Mouse (Mus musculus): ENCODE measurements around the gene Hoxa11. TPM values are rescaled to one million over a fixed set of nuclear protein-coding genes. Genes with fewer than 3 reads are reported as not detected.

Hoxa11 gene
- polyA plus RNA-seq, 1 experiment from 2014 or later: not detected

DNA sequence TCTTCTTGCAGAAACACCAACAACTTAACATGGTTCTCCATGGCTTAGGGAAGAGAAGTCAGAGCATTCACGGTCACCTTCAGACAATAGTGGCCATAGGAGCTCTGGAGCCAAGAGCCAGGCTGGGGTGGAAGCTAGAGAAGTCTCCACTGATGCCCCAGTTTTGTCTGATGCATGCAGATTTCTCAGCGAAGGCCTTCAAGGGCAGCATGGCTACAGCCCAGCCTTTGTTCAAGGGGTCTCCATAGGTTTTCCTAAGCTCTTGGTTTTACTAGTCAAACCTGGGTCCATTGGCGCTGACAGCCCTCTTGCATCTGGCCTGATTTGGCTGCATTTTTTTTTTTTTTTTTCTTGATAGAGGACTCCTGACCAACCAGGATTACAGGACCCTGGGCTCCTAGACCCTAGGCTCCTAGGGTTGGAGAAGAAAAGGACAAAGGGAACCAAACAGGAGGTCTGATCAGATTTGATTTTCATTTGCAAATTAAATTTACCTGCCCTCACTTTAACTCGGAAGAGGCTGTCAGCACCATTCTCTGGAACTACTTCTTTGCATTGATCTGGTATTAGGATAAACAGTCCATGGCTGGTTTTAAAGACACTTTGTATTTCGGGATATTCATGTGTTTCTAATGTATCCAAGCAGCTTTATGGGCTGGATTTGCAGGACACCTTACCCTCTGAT, 18.6 kb upstream of the Hoxa11 start:
- Histone ChIP-seq H3K4me2 (replicated peaks) (no peak overlapping the region), H3K4me1 (peaks cover 15% of the 10 kb centered on the region), H3K9me3 (replicated peaks) (no peaks in the 10 kb centered on the region), H3K27me3 (peaks cover 96% of the 10 kb centered on the region), H3K27ac (replicated peaks) (no peak overlapping the region), H3K4me3 (replicated peaks) (no peak overlapping the region), H3K36me3 (no peaks in the 10 kb centered on the region), H3K9ac (no peak overlapping the region)
- 4% methylated on average over 5 of the region's 5 CpGs for WGBS
- no peak for ATAC-seq (ENCODE audit: insufficient number of reproducible peaks, low FRiP score, low TSS enrichment, low read depth)

DNA sequence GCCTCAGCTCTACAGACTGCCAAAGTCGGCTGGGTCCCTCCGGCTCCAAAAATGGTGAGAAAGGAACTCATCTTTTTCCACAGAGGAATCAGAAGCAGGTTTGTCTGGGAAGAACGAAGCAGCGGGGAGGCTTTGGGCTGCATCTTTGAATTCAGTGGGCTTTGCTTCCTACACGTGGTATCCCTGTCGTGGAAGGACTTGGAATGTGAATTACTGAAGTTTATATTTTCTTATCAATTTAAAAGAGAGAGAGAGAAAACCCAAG, 17.6 kb upstream of the Hoxa11 start:
- no peak overlapping the region for H3K27ac ChIP-seq (replicated peaks)
- no peaks in the 10 kb centered on the region for H3K9me3 ChIP-seq (replicated peaks)
- no peak overlapping the region for H3K9ac ChIP-seq
- H3K27me3 ChIP-seq: peaks cover 96% of the 10 kb centered on the region
- ATAC-seq (ENCODE audit: insufficient number of reproducible peaks, low FRiP score, low TSS enrichment, low read depth): no peak
- H3K4me1 ChIP-seq: peaks cover 15% of the 10 kb centered on the region
- no peaks in the 10 kb centered on the region for H3K36me3 ChIP-seq
- 3% methylated on average over 6 of the region's 6 CpGs for WGBS
- no peak overlapping the region for H3K4me2 ChIP-seq (replicated peaks)
- H3K4me3 ChIP-seq (replicated peaks): no peak overlapping the region

DNA sequence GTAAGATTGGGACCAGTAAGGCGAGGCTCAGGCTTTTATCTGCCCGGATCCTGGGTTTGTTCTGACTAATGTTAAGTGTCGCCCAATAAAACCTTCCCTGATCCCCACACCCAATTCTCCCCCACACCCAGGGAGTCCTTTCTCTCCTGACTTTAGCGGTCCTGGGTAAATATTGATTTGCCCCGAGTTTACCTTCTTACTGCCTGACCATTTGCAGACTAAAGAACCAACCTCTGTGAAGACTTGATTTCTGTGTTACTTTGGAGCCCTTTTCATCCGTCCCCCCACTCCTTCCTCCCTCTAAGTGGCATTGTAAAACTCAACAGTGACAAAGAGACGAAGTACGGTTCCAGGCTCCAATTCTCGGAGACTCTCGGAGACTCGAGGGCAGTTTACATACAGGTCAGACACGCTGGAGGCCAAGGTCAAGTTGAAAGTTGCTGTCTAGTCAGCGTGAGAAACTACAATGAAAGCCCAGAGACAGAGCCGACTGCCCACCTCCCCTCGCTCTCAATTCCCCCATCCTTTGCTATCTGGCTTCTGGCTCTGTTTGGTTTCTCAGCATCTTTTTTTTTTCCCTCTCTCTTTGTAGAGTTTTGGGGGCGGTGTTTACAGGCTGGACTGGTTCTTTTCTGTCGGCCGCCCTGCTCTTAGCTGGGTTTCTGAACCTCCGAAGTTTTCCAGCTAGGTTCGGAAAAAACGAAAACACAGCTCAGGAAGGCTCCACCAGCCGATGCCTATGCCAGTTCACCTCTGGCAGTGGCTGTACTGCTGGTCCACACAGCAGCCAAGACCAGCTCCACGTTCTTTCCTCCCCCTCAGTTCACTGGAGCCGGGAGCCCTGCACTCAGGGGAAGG, 17.1 kb upstream of the Hoxa11 start:
- H3K27ac ChIP-seq (replicated peaks): no peak overlapping the region
- WGBS: 2% methylated on average over 24 of the region's 24 CpGs
- no peak for ATAC-seq (ENCODE audit: insufficient number of reproducible peaks, low FRiP score, low TSS enrichment, low read depth)
- H3K4me1 ChIP-seq: peaks cover 15% of the 10 kb centered on the region
- no peak overlapping the region for H3K4me2 ChIP-seq (replicated peaks)
- H3K4me3 ChIP-seq (replicated peaks): no peak overlapping the region
- H3K27me3 ChIP-seq: peaks cover 94% of the 10 kb centered on the region
- no peak overlapping the region for H3K9ac ChIP-seq
- H3K36me3 ChIP-seq: no peaks in the 10 kb centered on the region
- no peaks in the 10 kb centered on the region for H3K9me3 ChIP-seq (replicated peaks)

DNA sequence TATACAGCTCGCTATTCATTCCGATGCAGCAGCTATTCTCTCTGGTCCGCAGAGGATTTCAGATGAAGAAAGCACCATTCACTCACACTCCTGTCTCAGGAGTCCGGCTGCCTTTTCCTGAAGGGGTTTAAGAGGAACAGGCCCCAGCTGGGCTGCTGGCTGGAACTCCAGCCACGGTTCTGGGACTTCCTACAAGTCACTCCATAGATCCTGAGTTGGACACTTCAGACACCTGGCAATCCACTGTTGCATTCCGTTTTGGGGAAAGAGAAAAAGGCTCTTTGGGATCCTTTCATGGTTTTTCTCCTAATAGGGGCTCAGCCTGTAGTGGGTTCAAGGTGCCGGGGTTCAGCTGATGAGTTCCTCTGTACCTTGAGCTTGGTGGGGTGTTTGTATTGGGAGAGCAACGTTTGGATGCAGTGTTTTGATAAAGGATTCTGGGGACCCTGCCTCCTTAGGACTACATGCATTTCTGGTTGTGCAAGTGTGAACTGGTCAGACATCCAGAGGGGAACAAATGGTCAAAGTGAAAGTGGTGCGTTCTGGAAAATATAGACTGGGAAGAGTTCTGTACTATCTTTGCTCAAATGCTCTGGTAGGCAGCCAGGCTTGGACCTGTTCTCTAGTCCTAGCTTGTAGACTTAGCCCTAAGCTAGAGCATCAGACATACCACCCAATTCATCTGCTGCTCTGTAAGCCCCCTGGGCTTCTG, 16.3 kb upstream of the Hoxa11 start:
- H3K4me2 ChIP-seq (replicated peaks): no peak overlapping the region
- H3K9me3 ChIP-seq (replicated peaks): no peaks in the 10 kb centered on the region
- peaks cover 15% of the 10 kb centered on the region for H3K4me1 ChIP-seq
- ATAC-seq (ENCODE audit: insufficient number of reproducible peaks, low FRiP score, low TSS enrichment, low read depth): no peak
- no peak overlapping the region for H3K27ac ChIP-seq (replicated peaks)
- H3K9ac ChIP-seq: no peak overlapping the region
- peaks cover 96% of the 10 kb centered on the region for H3K27me3 ChIP-seq
- H3K36me3 ChIP-seq: no peaks in the 10 kb centered on the region
- WGBS: 2% methylated on average over 9 of the region's 9 CpGs
- H3K4me3 ChIP-seq (replicated peaks): no peak overlapping the region

DNA sequence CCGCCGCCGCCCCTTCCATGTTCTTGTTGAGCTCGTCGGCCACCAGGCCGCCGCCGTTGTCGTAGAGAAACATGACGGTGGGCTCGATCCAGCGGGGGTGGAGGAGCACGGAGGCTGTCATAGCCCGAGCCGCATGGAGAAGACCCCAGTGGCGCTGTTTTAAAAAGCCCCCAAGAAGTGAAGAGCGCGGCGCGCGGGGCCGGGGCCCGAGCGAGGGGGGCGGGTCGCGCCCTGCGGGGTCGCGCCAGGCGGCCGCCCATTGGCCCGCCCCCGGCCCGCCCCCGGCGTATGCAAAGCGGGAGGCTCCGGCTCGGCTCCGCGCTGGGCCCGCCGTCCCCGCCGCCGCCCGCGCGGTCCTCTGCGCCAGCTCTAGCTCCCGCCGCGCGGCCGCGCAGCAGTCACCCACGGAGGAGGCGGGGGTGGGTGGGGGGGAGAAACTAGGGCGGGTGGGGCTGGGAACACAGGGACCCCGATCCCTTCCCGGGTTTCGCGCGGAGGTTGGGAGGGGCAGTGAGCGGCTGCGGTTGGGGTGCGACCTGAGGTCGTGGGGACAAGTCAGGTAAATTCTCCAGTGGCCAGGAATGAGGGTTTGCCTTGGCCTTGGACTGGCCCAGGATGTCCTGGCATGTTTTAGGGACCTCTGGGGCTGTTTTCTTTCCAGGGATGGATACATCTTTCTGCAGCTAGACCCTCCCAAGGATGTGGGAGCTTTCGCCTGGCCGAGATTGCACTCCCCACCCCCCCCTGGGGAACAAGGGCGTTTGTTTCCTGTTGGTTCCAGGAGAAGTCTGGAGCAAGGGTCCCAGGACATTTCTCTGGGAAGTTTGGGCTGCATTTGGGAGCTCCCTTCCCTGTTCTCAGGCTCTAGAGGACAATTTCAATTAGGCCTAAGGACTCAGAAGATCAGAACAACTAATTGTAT, 15.3 kb upstream of the Hoxa11 start, which contains the start of gene Hoxa13:
Hoxa13 (minus strand) TSS at position 227 of the 922 bp plus-strand sequence.
- H3K27ac ChIP-seq (replicated peaks): no peak within 1 kb of the TSS
- peaks cover 15% of the 10 kb centered on the region for H3K4me1 ChIP-seq
- ATAC-seq (ENCODE audit: insufficient number of reproducible peaks, low FRiP score, low TSS enrichment, low read depth): 0 out of 2 replicates have a peak, but pooled peaks have one; percentile 19
- H3K4me3 ChIP-seq (replicated peaks): peak within 1 kb of the TSS; percentile 43
- no peak within 1 kb of the TSS for H3K9ac ChIP-seq
- H3K27me3 ChIP-seq: peaks cover 94% of the 10 kb centered on the region
- peak within 1 kb of the TSS; percentile 70 for H3K4me2 ChIP-seq (replicated peaks)
- no peaks in the 10 kb centered on the region for H3K9me3 ChIP-seq (replicated peaks)
- no peaks in the 10 kb centered on the region for H3K36me3 ChIP-seq
- 2% methylated on average over 53 of the region's 72 CpGs for WGBS

DNA sequence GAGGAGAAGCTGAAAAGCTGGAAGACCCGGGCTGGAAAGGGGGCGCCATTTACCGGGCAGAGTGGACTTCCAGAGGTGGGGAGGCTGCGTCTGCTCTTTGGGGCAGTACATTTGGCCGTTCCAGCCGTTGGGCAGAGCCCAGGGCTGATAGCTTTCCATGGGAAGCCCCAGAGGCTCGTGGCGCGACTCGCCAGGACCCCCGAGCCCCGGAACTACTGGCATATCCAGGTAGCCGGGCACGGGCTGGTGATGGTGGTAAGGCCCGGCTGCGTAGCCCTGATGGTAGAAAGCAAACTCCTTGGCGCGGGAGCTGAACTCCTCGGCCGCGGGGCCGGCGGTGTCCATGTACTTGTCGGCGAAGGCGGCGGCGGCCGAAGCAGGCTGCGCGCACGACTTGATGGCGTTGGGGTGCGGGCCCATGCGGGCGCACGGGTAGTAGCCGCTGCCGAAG, 14.2 kb upstream of the Hoxa11 start:
- under 1% methylated on average over 39 of the region's 39 CpGs for WGBS
- Histone ChIP-seq H3K4me3 (replicated peaks) (peak overlapping the region; percentile 43), H3K9me3 (replicated peaks) (no peaks in the 10 kb centered on the region), H3K4me2 (replicated peaks) (peak overlapping the region; percentile 70), H3K27me3 (peaks cover 92% of the 10 kb centered on the region), H3K9ac (no peak overlapping the region), H3K4me1 (peaks cover 15% of the 10 kb centered on the region), H3K36me3 (no peaks in the 10 kb centered on the region), H3K27ac (replicated peaks) (no peak overlapping the region)
- ATAC-seq (ENCODE audit: insufficient number of reproducible peaks, low FRiP score, low TSS enrichment, low read depth): no peak

DNA sequence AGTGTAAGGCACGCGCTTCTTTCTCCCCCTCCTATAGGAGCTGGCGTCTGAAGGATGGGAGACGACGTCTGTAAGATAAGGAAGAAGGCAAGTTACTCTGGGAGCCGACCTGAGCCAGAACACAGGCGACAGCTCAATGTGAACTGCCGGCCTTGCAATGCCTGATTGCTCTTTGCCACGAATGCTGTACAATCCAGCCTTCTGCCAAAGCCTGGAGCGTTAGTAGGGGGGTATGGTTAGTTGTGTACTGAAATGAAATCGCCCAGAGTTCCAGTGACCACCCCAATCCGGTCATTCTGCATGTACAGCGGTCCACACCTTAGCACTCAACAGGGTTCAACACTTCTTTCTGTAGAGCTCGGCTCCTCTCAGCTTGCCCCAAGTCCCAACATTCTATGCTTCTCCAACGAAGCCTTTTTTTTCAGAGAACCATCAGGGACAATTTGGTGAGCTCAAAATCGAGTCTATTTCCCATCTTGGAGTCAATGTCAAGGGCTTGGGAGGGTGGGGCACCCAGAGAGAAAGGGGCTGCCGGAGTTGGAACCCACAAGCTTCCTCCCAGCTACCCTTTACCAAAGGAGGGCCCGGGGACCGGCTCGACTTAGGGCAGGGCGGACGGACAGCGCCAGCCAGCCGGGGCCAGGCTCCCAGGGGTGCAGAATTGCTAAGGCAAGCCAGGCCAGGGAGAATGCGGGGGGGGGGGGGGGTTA, 13.6 kb upstream of the Hoxa11 start:
- Histone ChIP-seq H3K4me3 (replicated peaks) (no peak overlapping the region), H3K27me3 (peaks cover 89% of the 10 kb centered on the region), H3K9ac (no peak overlapping the region), H3K36me3 (no peaks in the 10 kb centered on the region), H3K27ac (replicated peaks) (no peak overlapping the region), H3K4me1 (peaks cover 15% of the 10 kb centered on the region), H3K4me2 (replicated peaks) (no peak overlapping the region), H3K9me3 (replicated peaks) (no peaks in the 10 kb centered on the region)
- ATAC-seq (ENCODE audit: insufficient number of reproducible peaks, low FRiP score, low TSS enrichment, low read depth): no peak
- 1% methylated on average over 25 of the region's 25 CpGs for WGBS

DNA sequence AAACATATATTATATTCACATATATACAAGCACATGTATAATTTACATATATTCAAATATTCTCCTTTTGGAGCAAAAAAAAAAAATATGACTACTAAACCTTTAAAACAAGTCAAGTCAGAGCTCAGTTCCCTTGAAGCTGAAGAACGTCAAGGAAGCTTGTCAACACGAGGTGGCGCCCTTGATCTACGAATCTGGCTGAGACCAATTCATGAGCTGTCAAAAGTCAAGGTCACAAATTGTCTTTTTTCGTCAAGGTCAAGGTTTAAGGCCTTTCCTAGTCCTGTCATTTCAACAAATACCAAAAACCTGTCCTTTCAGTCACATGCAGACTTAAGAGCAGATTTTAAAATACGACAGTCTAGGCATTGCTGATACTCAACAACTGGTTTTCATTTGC, 11.3 kb upstream of the Hoxa11 start:
- Histone ChIP-seq H3K27me3 (peaks cover 89% of the 10 kb centered on the region), H3K4me3 (replicated peaks) (no peak overlapping the region), H3K27ac (replicated peaks) (no peak overlapping the region), H3K36me3 (no peaks in the 10 kb centered on the region), H3K9me3 (replicated peaks) (no peaks in the 10 kb centered on the region), H3K9ac (no peak overlapping the region), H3K4me1 (peaks cover 20% of the 10 kb centered on the region), H3K4me2 (replicated peaks) (no peak overlapping the region)
- ATAC-seq (ENCODE audit: insufficient number of reproducible peaks, low FRiP score, low TSS enrichment, low read depth): no peak
- WGBS: 0% methylated on average over 6 of the region's 6 CpGs

DNA sequence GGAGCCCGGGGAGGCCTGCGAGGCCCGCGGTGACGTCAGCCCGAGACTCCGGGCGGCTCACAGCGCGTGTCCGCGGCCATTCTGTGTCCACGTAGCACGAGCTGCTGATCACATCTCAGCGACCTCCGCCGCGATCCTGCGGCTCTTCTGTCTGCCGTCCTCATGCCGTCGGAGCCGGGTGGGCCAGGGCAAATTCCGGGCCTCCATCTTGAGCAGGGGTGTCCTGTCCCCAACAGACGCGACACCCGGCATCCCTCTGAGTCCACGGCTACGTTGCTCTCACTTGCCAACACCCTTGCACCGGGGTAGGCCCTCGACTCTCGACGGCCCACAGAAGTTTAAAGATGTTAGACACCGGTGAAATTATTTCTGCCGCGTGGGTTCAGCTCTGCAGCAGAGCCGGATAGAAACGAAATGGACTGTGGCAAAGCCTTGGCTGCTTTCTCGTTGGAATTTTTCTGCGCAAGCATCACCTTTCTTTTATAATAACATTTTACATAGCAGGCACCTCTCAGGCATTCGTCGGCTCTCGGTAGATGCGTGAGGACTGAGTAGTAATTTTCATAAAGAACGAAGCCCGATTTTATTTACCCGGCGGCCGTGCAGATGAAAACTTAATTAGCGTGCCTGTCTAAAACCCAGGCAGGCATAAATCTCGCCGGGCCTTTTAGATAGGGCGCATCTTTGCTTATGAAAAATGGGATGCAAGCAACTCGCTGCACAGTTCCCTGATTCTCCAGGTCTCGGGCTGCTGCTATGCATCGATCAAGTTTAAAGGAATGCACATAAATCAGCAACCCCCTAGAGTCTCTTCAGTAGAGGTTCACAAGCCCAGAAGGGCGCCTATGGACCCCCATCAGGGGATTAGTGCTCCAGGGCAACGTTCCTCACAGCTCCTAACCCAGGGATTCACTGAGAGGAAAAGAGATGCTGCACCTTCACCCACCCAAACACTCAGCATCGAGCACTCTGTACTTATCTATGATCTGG, 8.2 kb upstream of the Hoxa11 start:
- no peak for ATAC-seq (ENCODE audit: insufficient number of reproducible peaks, low FRiP score, low TSS enrichment, low read depth)
- Histone ChIP-seq H3K4me1 (peaks cover 5% of the 10 kb centered on the region; the same call in 1 of the 2 replicates), H3K27me3 (peaks cover 89% of the 10 kb centered on the region), H3K4me2 (replicated peaks) (no peak overlapping the region), H3K9me3 (replicated peaks) (no peaks in the 10 kb centered on the region), H3K4me3 (replicated peaks) (peak overlapping the region; percentile 16), H3K36me3 (no peaks in the 10 kb centered on the region), H3K9ac (no peak overlapping the region), H3K27ac (replicated peaks) (no peak overlapping the region)
- WGBS: 1% methylated on average over 59 of the region's 59 CpGs
